Mouse (Mus musculus) lung, embryonic 16.5 days (tissue): Measurements from ENCODE around the gene Apol9b. TPM values are rescaled to one million over a fixed set of nuclear protein-coding genes. Genes with fewer than 3 reads are reported as not detected.
"Not testable (repeated sequence)": the region's sequence is repeated elsewhere in the genome, so short reads cannot be mapped to it uniquely, and the experiment has no call there.

Experiments used
- ATAC-seq: fragments of 200-750 bp; cut with Nextera tagmentation; 2 replicates; pipeline ENCODE4 v1.8.0; 2017; ENCODE audit warnings: low read depth, mild to moderate bottlenecking, moderate library complexity
- H3K27ac ChIP-seq: fragments of 300-500 bp; sonication (generic); 2 replicates; pipeline ENCODE4 v1.5.1; 2014; ENCODE audit warnings: mild to moderate bottlenecking, control low read depth, low read length
- H3K27me3 ChIP-seq: fragments of 300-500 bp; sonication (generic); 2 replicates; pipeline ENCODE4 v1.6.1; 2014; ENCODE audit warnings: low read depth, low read length, mixed read lengths; ENCODE audit not compliant: control insufficient read depth, insufficient read depth
- H3K36me3 ChIP-seq: fragments of 300-500 bp; sonication (generic); 2 replicates; pipeline ENCODE4 v1.6.1; 2014; ENCODE audit warnings: low read length; ENCODE audit not compliant: control insufficient read depth, insufficient read depth
- H3K4me1 ChIP-seq: fragments of 300-500 bp; sonication (generic); replicated peaks from 2 replicates; pipeline ENCODE4 v1.6.1; 2014; ENCODE audit warnings: low read length, mixed read lengths; ENCODE audit not compliant: control insufficient read depth, insufficient read depth
- H3K4me2 ChIP-seq: fragments of 300-500 bp; sonication (generic); 2 replicates; pipeline ENCODE4 v1.6.1; 2014; ENCODE audit warnings: low read depth, low read length, control low read depth
- H3K4me3 ChIP-seq: fragments of 300-500 bp; sonication (generic); 2 replicates; pipeline ENCODE4 v1.5.1; 2014; ENCODE audit warnings: mild to moderate bottlenecking, low read length, control low read depth
- H3K9ac ChIP-seq: fragments of 300-500 bp; sonication (generic); 2 replicates; pipeline ENCODE4 v1.6.1; 2014; ENCODE audit warnings: low read length, control low read depth
- H3K9me3 ChIP-seq: fragments of 300-500 bp; sonication (generic); 2 replicates; pipeline ENCODE4 v1.6.1; 2016; ENCODE audit warnings: low read length; ENCODE audit not compliant: control insufficient read depth
- WGBS: fragments of 180-500 bp; shearing (Covaris S2); extraction: QIAGEN DNeasy Blood & Tissue Kit; methylation state at CpG from one replicate; pipeline ENCODE4 v1.1.7; 2014; 5-methylcytosine and 5-hydroxymethylcytosine counted together
- polyA plus RNA-seq: library from polyadenylated mRNA; unstranded; fragments of >200 nt; fragmentation: Nextera tagmentation; extraction: Ambion mirVana; gene quantifications from 2 replicates; pipeline ENCODE4 v1.2.1, GENCODE M21; 2015

Apol9b gene
- polyA plus RNA-seq, 1 experiment from 2014 or later, result 0.15 TPM

DNA sequence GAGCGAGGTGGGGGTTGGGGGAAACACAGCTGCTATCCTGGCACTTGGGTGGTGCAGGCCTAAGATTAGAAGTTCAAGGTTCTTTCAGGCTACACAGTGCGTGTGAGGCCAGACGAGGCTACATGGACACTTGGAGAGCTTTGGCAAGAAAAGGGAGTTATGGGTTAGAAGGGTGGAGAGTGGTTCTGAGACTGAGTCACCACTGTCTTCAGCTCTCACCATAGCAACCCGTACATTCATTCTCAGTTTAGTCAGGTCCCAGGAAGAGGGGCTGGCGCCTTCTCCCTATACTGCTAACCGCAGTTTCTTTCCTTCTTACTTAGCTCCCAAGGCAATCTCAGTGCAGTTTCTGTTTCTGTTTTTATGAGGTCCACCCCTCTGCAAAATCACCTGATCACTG lies 12.7 kb downstream of the Apol9b start:
- H3K36me3 ChIP-seq, H3K27me3 ChIP-seq, H3K4me1 ChIP-seq, H3K9ac ChIP-seq, H3K4me3 ChIP-seq, H3K4me2 ChIP-seq, ATAC-seq, H3K9me3 ChIP-seq, H3K27ac ChIP-seq: not testable (repeated sequence)
- 87% methylated on average over 6 of the region's 6 CpGs for WGBS

DNA sequence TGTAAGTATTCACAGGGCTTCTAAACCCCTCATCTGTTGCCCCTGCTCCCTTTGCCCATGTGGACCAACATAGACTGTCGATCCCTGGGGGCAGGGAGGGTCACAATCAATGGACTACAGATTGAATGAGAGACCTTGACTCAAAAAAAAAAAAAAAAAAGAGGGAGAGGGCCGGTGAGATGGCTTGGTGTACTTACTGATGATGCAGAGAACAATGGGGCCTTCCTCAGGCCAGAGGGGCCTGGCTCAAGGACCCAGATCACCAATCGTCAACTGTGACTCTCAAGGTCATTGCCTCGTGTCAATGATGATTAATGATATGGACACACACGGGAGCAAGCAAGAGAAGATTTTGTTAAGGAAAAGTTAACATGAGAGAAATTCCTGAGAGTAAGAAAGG lies 15.8 kb downstream of the Apol9b start:
- Histone ChIP-seq H3K27ac (no peak overlapping the region), H3K9ac (no peak overlapping the region), H3K4me3 (no peak overlapping the region), H3K4me2 (no peak overlapping the region), H3K36me3 (no peaks in the 10 kb centered on the region), H3K9me3 (peaks cover 3% of the 10 kb centered on the region; the same call in 1 of the 2 replicates), H3K4me1 (no peaks in the 10 kb centered on the region), H3K27me3 (no peaks in the 10 kb centered on the region)
- ATAC-seq, result no peak
- 28% methylated on average over 5 of the region's 5 CpGs for WGBS

GRCm38 (mm10) chr15:77745081-77745480 lies 16.2 kb downstream of the Apol9b start:
- no peaks in the 10 kb centered on the region for H3K36me3 ChIP-seq
- H3K27ac ChIP-seq, result no peak overlapping the region
- peaks cover 3% of the 10 kb centered on the region; the same call in 1 of the 2 replicates for H3K9me3 ChIP-seq
- no peak overlapping the region for H3K4me2 ChIP-seq
- no peaks in the 10 kb centered on the region for H3K27me3 ChIP-seq
- no peaks in the 10 kb centered on the region for H3K4me1 ChIP-seq
- ATAC-seq, result no peak
- no peak overlapping the region for H3K9ac ChIP-seq
- no peak overlapping the region for H3K4me3 ChIP-seq

GRCm38 (mm10) chr15:77746326-77746725 lies 17.5 kb downstream of the Apol9b start:
- H3K27ac ChIP-seq, result no peak overlapping the region
- no peaks in the 10 kb centered on the region for H3K36me3 ChIP-seq
- H3K9ac ChIP-seq, result no peak overlapping the region
- H3K4me1 ChIP-seq, result no peaks in the 10 kb centered on the region
- WGBS, result 89% methylated on average over 1 of the region's 1 CpGs
- H3K27me3 ChIP-seq, result no peaks in the 10 kb centered on the region
- no peak overlapping the region for H3K4me2 ChIP-seq
- peaks cover 3% of the 10 kb centered on the region; the same call in 1 of the 2 replicates for H3K9me3 ChIP-seq
- no peak for ATAC-seq
- no peak overlapping the region for H3K4me3 ChIP-seq

GRCm38 (mm10) chr15:77748414-77748813 lies 19.6 kb downstream of the Apol9b start:
- no peaks in the 10 kb centered on the region for H3K27me3 ChIP-seq
- no peaks in the 10 kb centered on the region for H3K36me3 ChIP-seq
- WGBS, result 69% methylated on average over 3 of the region's 3 CpGs
- peaks cover 3% of the 10 kb centered on the region; the same call in 1 of the 2 replicates for H3K9me3 ChIP-seq
- no peak overlapping the region for H3K4me2 ChIP-seq
- H3K9ac ChIP-seq, result no peak overlapping the region
- H3K4me1 ChIP-seq, result no peaks in the 10 kb centered on the region
- no peak for ATAC-seq
- H3K4me3 ChIP-seq, result no peak overlapping the region
- H3K27ac ChIP-seq, result no peak overlapping the region

- WGBS, result 88% methylated on average over 10 of the region's 10 CpGs
- ATAC-seq, result no peak
These were observed 20.9 kb downstream of the Apol9b start for GRCm38 (mm10) chr15:77749717-77750116.

DNA sequence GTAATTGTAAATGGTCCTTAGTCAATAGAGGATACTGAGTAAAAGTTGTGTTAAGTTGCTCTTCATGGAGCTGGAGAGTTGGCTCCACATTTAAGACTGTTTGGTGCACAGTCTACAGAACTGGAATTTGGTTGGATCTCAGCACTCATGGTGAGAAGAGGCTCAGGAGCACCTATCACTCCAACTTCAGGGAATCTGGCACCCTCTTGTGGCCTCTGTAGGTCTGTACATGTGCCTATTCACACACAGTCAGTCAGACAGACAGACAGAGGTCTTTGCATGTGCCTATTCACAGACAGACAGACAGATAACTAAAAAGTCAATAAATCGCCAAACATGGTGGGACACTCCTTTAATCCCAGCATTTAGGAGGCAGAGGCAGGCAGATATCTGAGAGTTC lies 21.6 kb downstream of the Apol9b start:
- Histone ChIP-seq H3K9me3 (peaks cover 3% of the 10 kb centered on the region; the same call in 1 of the 2 replicates), H3K9ac (no peak overlapping the region), H3K36me3 (no peaks in the 10 kb centered on the region), H3K4me1 (no peaks in the 10 kb centered on the region), H3K4me2 (no peak overlapping the region), H3K4me3 (no peak overlapping the region), H3K27ac (no peak overlapping the region), H3K27me3 (no peaks in the 10 kb centered on the region)
- WGBS, result 33% methylated on average over 1 of the region's 1 CpGs
- ATAC-seq, result no peak

More at GRCm38 (mm10) chr15:77749717-77750116, 20.9 kb downstream of the Apol9b start:
- H3K27ac ChIP-seq, result no peak overlapping the region
- H3K9me3 ChIP-seq, result peaks cover 3% of the 10 kb centered on the region; the same call in 1 of the 2 replicates
- H3K27me3 ChIP-seq, result no peaks in the 10 kb centered on the region
- no peak overlapping the region for H3K4me3 ChIP-seq
- H3K4me1 ChIP-seq, result no peaks in the 10 kb centered on the region
- no peaks in the 10 kb centered on the region for H3K36me3 ChIP-seq
- no peak overlapping the region for H3K4me2 ChIP-seq
- H3K9ac ChIP-seq, result no peak overlapping the region

DNA sequence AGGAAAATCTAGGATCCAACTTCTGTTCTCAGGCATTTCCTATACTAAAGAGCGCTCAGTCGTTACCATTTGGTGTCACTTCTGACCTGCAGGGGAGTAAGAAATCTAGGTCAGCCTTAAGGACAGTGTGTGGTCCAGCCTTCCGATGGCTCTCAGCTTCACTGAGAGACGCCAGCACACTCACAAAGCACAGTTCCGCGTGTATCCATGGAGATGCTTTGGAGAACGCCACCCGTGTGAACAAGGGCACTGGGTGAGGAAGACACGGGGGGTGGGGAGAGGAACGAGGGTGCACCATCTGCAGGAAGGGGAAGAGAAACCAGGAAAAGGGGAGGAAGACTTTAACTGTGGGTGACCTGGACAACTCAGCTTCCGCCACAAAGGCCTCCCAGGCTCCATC lies 23.6 kb downstream of the Apol9b start:
- no peak overlapping the region for H3K27ac ChIP-seq
- H3K4me2 ChIP-seq, result no peak overlapping the region
- H3K36me3 ChIP-seq, result no peaks in the 10 kb centered on the region
- ATAC-seq, result no peak
- H3K9ac ChIP-seq, result no peak overlapping the region
- no peaks in the 10 kb centered on the region for H3K27me3 ChIP-seq
- H3K4me3 ChIP-seq, result no peak overlapping the region
- 42% methylated on average over 11 of the region's 11 CpGs for WGBS
- H3K9me3 ChIP-seq, result peaks cover 3% of the 10 kb centered on the region; the same call in 1 of the 2 replicates
- no peaks in the 10 kb centered on the region for H3K4me1 ChIP-seq

DNA sequence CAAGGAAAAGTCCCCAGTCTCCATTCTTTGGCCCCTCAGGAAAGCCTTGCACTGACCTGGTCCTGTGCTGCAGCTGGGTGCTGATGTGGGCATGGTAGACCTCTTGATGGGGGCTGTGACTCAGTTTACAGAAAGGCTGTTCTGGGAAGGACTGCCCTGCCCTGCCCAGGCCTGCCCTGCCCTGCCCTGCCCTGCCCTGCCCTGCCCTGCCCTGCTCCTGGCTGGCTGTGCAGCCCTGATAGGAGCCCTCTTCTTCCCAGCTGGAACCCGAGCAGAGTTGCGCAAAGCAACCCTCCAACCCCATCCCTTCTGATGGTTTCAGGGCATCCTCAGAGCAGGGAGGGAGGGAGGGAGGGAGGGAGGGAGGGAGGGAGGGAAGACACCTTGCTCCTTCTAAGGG lies 26.3 kb downstream of the Apol9b start:
- Histone ChIP-seq H3K9ac (no peak overlapping the region), H3K4me1 (no peaks in the 10 kb centered on the region), H3K9me3 (no peaks in the 10 kb centered on the region), H3K36me3 (0 out of 2 replicates have a peak, but pooled peaks cover 2% of the 10 kb centered on the region), H3K27me3 (no peaks in the 10 kb centered on the region), H3K27ac (no peak overlapping the region), H3K4me2 (no peak overlapping the region), H3K4me3 (no peak overlapping the region)
- WGBS, result 44% methylated on average over 2 of the region's 2 CpGs
- ATAC-seq, result no peak

DNA sequence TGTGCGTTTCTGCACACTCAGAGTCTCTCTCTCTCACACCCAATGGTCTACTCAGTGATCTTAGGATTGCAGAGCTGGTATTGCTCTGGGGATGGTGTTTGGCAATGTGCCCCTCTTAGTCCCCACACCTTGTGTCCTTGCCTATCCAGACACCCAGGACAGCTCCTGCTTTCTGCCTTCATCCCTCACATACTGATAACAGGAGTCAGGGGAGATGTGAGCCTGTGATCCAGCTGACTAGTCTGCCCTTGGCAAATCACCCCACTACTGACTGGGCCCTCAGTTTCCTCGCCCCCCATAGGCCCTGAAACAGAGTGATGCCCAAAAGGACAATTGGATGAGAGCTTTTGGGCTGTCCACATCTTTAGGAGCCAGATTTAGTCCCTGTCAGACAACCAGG lies 27.2 kb downstream of the Apol9b start:
- WGBS, result 66% methylated on average over 2 of the region's 2 CpGs
- no peak overlapping the region for H3K4me3 ChIP-seq
- H3K27me3 ChIP-seq, result no peaks in the 10 kb centered on the region
- peaks cover 8% of the 10 kb centered on the region; the same call in 1 of the 2 replicates for H3K36me3 ChIP-seq
- no peaks in the 10 kb centered on the region for H3K9me3 ChIP-seq
- H3K27ac ChIP-seq, result no peak overlapping the region
- no peaks in the 10 kb centered on the region for H3K4me1 ChIP-seq
- H3K9ac ChIP-seq, result no peak overlapping the region
- ATAC-seq, result no peak
- no peak overlapping the region for H3K4me2 ChIP-seq
